Mouse (Mus musculus) Patski (cell line): ENCODE measurements at regions not wholly inside any gene's neighbourhood (a gene's known extent, or its start where the extent isn't known, plus 50 kb on each side); places are given as distances from the start of the nearest gene placed in this dataset.

Experiments used
- ATAC-seq: fragments of 100-300 bp; one replicate; pipeline ENCODE4 v1.8.0; 2021
- CTCF ChIA-PET: fragments of 350-600 bp; sonication (Branson Sonifier 250); formaldehyde crosslinking; loops from one replicate; lab custom pipeline; 2022; ENCODE audit warnings: inconsistent platforms; lab: Charles Lee
- POLR2A ChIA-PET: fragments of 350-600 bp; sonication (Branson Sonifier 250); formaldehyde crosslinking; loops from one replicate; lab custom pipeline; 2022; ENCODE audit warnings: antibody characterized with exemption, inconsistent platforms; lab: Charles Lee
- DNase-seq: peaks from one replicate; pipeline ENCODE4 v3.0.0-alpha.2; 2011; ENCODE audit warnings: low read depth, low spot score
- H3K27me3 ChIP-seq: fragments of 371-371 bp; one replicate; pipeline ENCODE4 v1.5.1; 2021
- CTCF ChIP-seq: fragments of 100-300 bp; IDR thresholded peaks from one replicate; pipeline ENCODE4 v1.5.1; 2021
- in situ Hi-C: fragments of 300-500 bp; cut with MboI; formaldehyde crosslinking; loops from 3 replicates; pipeline ENCODE4 v1.11.1; 2018; ENCODE audit warnings: low pct_unique_long_range_greater_than_20kb, mixed read lengths

GRCm38 (mm10) chr1:51680725-51681124 lies 202.5 kb upstream of the Nabp1 start:
- in situ Hi-C loops, result no loop called here
- CTCF ChIA-PET, result no interaction called here
- TF ChIP-seq CTCF, result no peak
- DNase-seq (no peak), ATAC-seq (no peak)
- POLR2A ChIA-PET, result no interaction called here
- peaks cover 3% of the 10 kb centered on the region for H3K27me3 ChIP-seq

- DNase-seq (no peak), ATAC-seq (no peak)
- TF ChIP-seq CTCF, result no peak
- in situ Hi-C loops, result loop anchor here (10.0 kb wide), 1 partner anchor 266 kb away; no protein-coding TSS in a partner anchor
- peaks cover 3% of the 10 kb centered on the region for H3K27me3 ChIP-seq
- POLR2A ChIA-PET, result no interaction called here
- CTCF ChIA-PET, result interaction anchor here (1.3 kb wide), 1 partner anchor 8 kb away, joined by 5 read pairs; no protein-coding TSS in a partner anchor
Observed at GRCm38 (mm10) chr1:51678290-51678928, 200.2 kb upstream of the Nabp1 start.

DNA sequence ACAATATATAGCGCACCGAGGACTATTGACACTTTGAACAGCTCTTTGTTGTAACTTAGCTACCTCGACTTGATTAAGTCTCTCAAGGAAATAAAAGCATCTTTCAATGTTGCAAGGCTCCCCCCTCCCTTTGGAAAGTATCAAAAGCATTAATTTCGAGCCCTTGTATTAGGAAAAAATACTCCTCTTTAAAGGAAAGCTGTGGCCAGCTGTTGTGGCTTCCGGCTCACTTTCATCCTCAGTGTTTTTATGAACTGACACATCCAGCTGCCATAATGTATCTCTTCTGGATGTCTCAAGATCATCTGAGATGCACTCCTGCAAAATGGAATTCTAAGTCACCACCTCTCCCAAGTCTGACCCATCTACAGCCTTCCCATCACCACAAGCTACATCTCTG lies 199.6 kb upstream of the Nabp1 start:
- TF ChIP-seq CTCF, result no peak
- DNase-seq (no peak), ATAC-seq (no peak)
- ChIA-PET POLR2A (no interaction called here), CTCF (interaction anchor here (1.3 kb wide), 1 partner anchor 9 kb away, joined by 5 read pairs; no protein-coding TSS in a partner anchor)
- in situ Hi-C loops, result loop anchor here (10.0 kb wide), 1 partner anchor 267 kb away; no protein-coding TSS in a partner anchor
- H3K27me3 ChIP-seq, result peaks cover 7% of the 10 kb centered on the region

DNA sequence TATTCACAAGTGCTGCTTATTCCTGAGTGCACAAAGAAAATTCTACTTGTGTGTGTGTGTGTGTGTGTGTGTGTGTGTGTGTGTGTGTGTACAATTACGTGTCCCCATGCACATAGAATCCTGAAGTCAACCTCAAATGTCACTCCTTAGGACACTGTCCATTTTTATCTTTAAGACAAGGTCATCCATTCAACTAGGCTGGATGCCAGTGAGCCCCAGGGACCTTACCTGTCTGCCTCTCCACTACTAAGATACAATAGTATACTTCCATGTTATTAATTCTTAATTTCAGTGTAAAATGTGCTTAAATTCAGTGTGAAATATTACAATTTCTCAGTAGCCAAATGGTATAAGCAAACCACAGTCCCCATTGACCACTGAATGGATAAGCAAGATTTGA lies 193.5 kb upstream of the Nabp1 start:
- TF ChIP-seq CTCF, result no peak
- ATAC-seq (no peak), DNase-seq (no peak)
- peaks cover 3% of the 10 kb centered on the region for H3K27me3 ChIP-seq
- POLR2A ChIA-PET, result no interaction called here
- in situ Hi-C loops, result loop anchor here (10.0 kb wide), 1 partner anchor 273 kb away; no protein-coding TSS in a partner anchor
- CTCF ChIA-PET, result no interaction called here

- DNase-seq (no peak), ATAC-seq (no peak)
- POLR2A ChIA-PET, result no interaction called here
- in situ Hi-C loops, result loop anchor here (10.0 kb wide), 1 partner anchor 274 kb away; no protein-coding TSS in a partner anchor
- H3K27me3 ChIP-seq, result peaks cover 3% of the 10 kb centered on the region
- TF ChIP-seq CTCF, result no peak
- CTCF ChIA-PET, result no interaction called here
Observed at GRCm38 (mm10) chr1:51671287-51671686, 193.1 kb upstream of the Nabp1 start.

DNA sequence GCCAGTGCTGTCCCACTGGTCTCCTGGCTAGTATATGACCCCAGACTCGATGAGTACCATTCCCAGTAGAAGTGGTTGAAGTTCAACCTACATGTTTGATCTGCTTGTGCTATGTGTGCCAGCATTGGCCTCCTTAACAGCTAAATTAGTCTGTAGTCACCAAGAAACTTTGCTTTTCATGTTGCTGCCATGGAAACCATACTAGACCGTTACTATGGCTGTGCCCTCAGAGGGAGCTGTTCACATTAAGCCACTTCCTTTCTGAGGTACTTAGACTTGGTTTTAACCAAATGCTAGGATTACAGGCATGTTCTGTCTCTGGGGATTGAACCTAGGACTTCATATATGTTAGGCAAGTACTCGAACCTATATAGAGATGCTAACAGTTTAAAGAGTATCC lies 191.8 kb upstream of the Nabp1 start:
- POLR2A ChIA-PET, result interaction anchor here (0.6 kb wide), 1 partner anchor 16 kb away, joined by 5 read pairs; no protein-coding TSS in a partner anchor
- ATAC-seq (no peak), DNase-seq (no peak)
- no peak for TF ChIP-seq CTCF
- peaks cover 3% of the 10 kb centered on the region for H3K27me3 ChIP-seq
- in situ Hi-C loops, result loop anchor here (10.0 kb wide), 1 partner anchor 275 kb away; no protein-coding TSS in a partner anchor
- CTCF ChIA-PET, result interaction anchor here (1.7 to 2.8 kb wide), 3 partner anchors 13 to 275 kb away, joined by 4 to 12 read pairs (median 4); no protein-coding TSS in a partner anchor

DNA sequence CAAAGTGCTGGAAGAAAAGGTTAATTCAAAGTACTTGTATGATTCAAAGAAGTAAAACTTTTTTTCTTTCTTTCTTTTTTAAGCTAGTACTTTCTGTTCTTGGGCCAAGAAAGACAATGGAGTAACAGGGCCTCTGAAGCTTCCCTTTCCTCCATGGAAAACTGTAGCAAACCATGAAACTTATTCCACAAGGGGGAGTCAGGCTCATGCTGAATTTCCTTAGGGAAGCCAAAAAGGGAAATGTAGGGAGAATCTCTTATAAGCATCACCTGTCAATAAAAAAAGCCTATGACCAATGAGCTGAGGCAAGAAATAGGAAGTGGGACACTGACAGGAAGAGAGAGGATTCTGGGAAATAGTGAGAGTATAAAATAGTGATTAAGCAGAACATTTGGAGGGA lies 190.7 kb upstream of the Nabp1 start:
- CTCF ChIA-PET, result interaction anchor here (0.7 to 2.8 kb wide), 12 partner anchors 9 to 330 kb away, joined by 3 to 12 read pairs (median 4); no protein-coding TSS in a partner anchor
- POLR2A ChIA-PET, result no interaction called here

GRCm38 (mm10) chr1:51660531-51660930 lies 182.3 kb upstream of the Nabp1 start:
- in situ Hi-C loops, result no loop called here
- ChIA-PET POLR2A (no interaction called here), CTCF (interaction anchor here (1.3 kb wide), 1 partner anchor 8 kb away, joined by 5 read pairs; no protein-coding TSS in a partner anchor)
- ATAC-seq (no peak), DNase-seq (no peak)
- H3K27me3 ChIP-seq, result no peaks in the 10 kb centered on the region
- no peak for TF ChIP-seq CTCF

More for the DNA sequence above, 190.7 kb upstream of the Nabp1 start:
- H3K27me3 ChIP-seq, result peaks cover 3% of the 10 kb centered on the region
- no peak for DNase-seq
- no peak for ATAC-seq
- in situ Hi-C loops, result no loop called here
- TF ChIP-seq CTCF, result peak; percentile 40

GRCm38 (mm10) chr1:51657203-51657602 lies 179.0 kb upstream of the Nabp1 start:
- ATAC-seq (no peak), DNase-seq (no peak)
- ChIA-PET CTCF (interaction anchor here (1.0 to 2.4 kb wide), 2 partner anchors 10 to 13 kb away, joined by 3 to 13 read pairs; no protein-coding TSS in a partner anchor), POLR2A (no interaction called here)
- no peak for TF ChIP-seq CTCF
- H3K27me3 ChIP-seq, result no peaks in the 10 kb centered on the region
- in situ Hi-C loops, result no loop called here

DNA sequence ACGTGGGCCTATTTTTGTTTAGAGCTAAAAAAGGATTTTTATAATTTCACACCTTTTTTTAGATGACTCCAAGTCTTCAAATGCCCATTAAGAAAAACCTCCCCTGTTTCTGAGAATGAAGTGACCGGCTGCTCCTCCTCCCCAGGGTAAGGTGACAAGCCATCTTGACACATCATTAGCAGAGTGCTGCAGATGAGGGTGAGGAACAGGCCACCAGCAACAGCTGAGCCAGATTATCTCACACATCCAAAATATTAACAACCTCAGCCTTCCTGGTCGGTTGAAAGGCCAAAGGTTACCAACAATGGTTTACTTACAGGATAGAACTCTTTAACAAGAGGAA lies 172.4 kb upstream of the Nabp1 start:
- peaks cover 3% of the 10 kb centered on the region for H3K27me3 ChIP-seq
- ATAC-seq, result no peak
- POLR2A ChIA-PET, result no interaction called here
- no peak for DNase-seq
- CTCF ChIA-PET, result no interaction called here
- in situ Hi-C loops, result no loop called here
- no peak for TF ChIP-seq CTCF
